Mouse (Mus musculus) urinary bladder, postnatal 4 days (tissue): ENCODE measurements at regions not wholly inside any gene's neighbourhood (a gene's known extent, or its start where the extent isn't known, plus 50 kb on each side); places are given as distances from the start of the nearest gene placed in this dataset.

Source experiments
- DNase-seq, 2 experiments: peaks; one replicate each; pipeline ENCODE4 v3.0.0; 2021 to 2022; ENCODE audit warnings: low spot score in 2 of 2

- DNase-seq = no peak
Measured at GRCm38 (mm10) chr1:137865030-137865429, 310.5 kb downstream of the Ptprc start.

GRCm38 (mm10) chr1:137863506-137863905 is 312.0 kb downstream of the Ptprc start:
- no peak for DNase-seq

- DNase-seq = no peak
Measured at GRCm38 (mm10) chr1:137852262-137852661, 323.2 kb downstream of the Ptprc start.

- no peak for DNase-seq
Measured at GRCm38 (mm10) chr1:137847311-137847923, 328.1 kb downstream of the Ptprc start.

- DNase-seq = no peak
Measured at GRCm38 (mm10) chr1:137846857-137847256, 328.7 kb downstream of the Ptprc start.

GRCm38 (mm10) chr1:137840531-137840930 is 335.0 kb downstream of the Ptprc start:
- no peak for DNase-seq

- DNase-seq = no peak
Measured at GRCm38 (mm10) chr1:137839703-137840102, 335.8 kb downstream of the Ptprc start.

GRCm38 (mm10) chr1:137839263-137839662 is 336.2 kb downstream of the Ptprc start:
- no peak for DNase-seq

GRCm38 (mm10) chr1:137838357-137838756 is 337.2 kb downstream of the Ptprc start:
- no peak for DNase-seq

- no peak for DNase-seq
Measured at GRCm38 (mm10) chr1:137833535-137833934, 342.0 kb downstream of the Ptprc start.

- no peak for DNase-seq
Measured at GRCm38 (mm10) chr1:137831284-137831683, 344.2 kb downstream of the Ptprc start.

GRCm38 (mm10) chr1:137827379-137827778 is 348.1 kb downstream of the Ptprc start:
- DNase-seq = no peak

- no peak for DNase-seq
Measured at GRCm38 (mm10) chr1:137815401-137815888, 360.1 kb downstream of the Ptprc start.

GRCm38 (mm10) chr1:137814556-137814955 is 361.0 kb downstream of the Ptprc start:
- no peak for DNase-seq

- no peak for DNase-seq
Measured at GRCm38 (mm10) chr1:137813716-137814115, 361.8 kb downstream of the Ptprc start.

- no peak for DNase-seq
Measured at GRCm38 (mm10) chr1:137811981-137812380, 363.5 kb downstream of the Ptprc start.

GRCm38 (mm10) chr1:137806742-137807141 is 368.8 kb downstream of the Ptprc start:
- no peak for DNase-seq

GRCm38 (mm10) chr1:137806252-137806651 is 369.3 kb downstream of the Ptprc start:
- no peak for DNase-seq

GRCm38 (mm10) chr1:137802119-137802518 is 373.4 kb downstream of the Ptprc start:
- no peak for DNase-seq

- no peak for DNase-seq
Measured at GRCm38 (mm10) chr1:137800752-137801151, 374.8 kb downstream of the Ptprc start.

GRCm38 (mm10) chr1:137788789-137789188 is 386.7 kb downstream of the Ptprc start:
- DNase-seq = no peak

GRCm38 (mm10) chr1:137786653-137787052 is 388.9 kb downstream of the Ptprc start:
- DNase-seq = no peak

GRCm38 (mm10) chr1:137774586-137774985 is 400.9 kb downstream of the Ptprc start:
- no peak for DNase-seq

- DNase-seq = no peak
Measured at GRCm38 (mm10) chr1:137760797-137761196, 414.7 kb downstream of the Ptprc start.
